Mouse (Mus musculus) limb, embryonic 14.5 days (tissue): ENCODE results near the gene Gpr84. TPM values are rescaled to one million over a fixed set of nuclear protein-coding genes. Genes with fewer than 3 reads are reported as not detected.

Source experiments
- ATAC-seq: fragments of 200-750 bp; cut with Nextera tagmentation; 2 replicates; pipeline ENCODE4 v1.8.0; 2017; ENCODE audit warnings: low read depth, moderate number of reproducible peaks, moderate TSS enrichment; ENCODE audit not compliant: low FRiP score
- DNase-seq: peaks from one replicate; pipeline ENCODE4 v3.0.0-alpha.2; 2015; ENCODE audit warnings: low spot score
- H3K27ac ChIP-seq: fragments of 300-500 bp; sonication (generic); replicated peaks from 2 replicates; pipeline ENCODE4 v1.5.1; 2014; ENCODE audit warnings: low read depth, mild to moderate bottlenecking, low read length, moderate library complexity, mixed read lengths
- H3K27me3 ChIP-seq: fragments of 300-500 bp; sonication (generic); 2 replicates; pipeline ENCODE4 v1.6.1; 2014; ENCODE audit warnings: low read length, mixed read lengths; ENCODE audit not compliant: control insufficient read depth, insufficient read depth
- H3K36me3 ChIP-seq: fragments of 300-500 bp; sonication (generic); 2 replicates; pipeline ENCODE4 v1.6.1; 2014; ENCODE audit warnings: mild to moderate bottlenecking, low read length, moderate library complexity, mixed read lengths; ENCODE audit not compliant: control insufficient read depth, insufficient read depth
- H3K4me1 ChIP-seq: fragments of 300-500 bp; sonication (generic); 2 replicates; pipeline ENCODE4 v1.6.1; 2014; ENCODE audit warnings: antibody characterized with exemption, low read length, mixed read lengths; ENCODE audit not compliant: control insufficient read depth, insufficient read depth
- H3K4me2 ChIP-seq: fragments of 300-500 bp; sonication (generic); replicated peaks from 2 replicates; pipeline ENCODE4 v1.6.1; 2014; ENCODE audit warnings: low read depth, mild to moderate bottlenecking, low read length, moderate library complexity; ENCODE audit not compliant: severe bottlenecking
- H3K4me3 ChIP-seq: fragments of 300-500 bp; sonication (generic); replicated peaks from 2 replicates; pipeline ENCODE4 v1.5.1; 2014; ENCODE audit warnings: low read length
- H3K9ac ChIP-seq: fragments of 300-500 bp; sonication (generic); 2 replicates; pipeline ENCODE4 v1.6.1; 2014; ENCODE audit warnings: mild to moderate bottlenecking, low read depth, low read length, moderate library complexity; ENCODE audit not compliant: severe bottlenecking
- H3K9me3 ChIP-seq: fragments of 300-500 bp; sonication (generic); 2 replicates; pipeline ENCODE4 v1.6.1; 2016; ENCODE audit warnings: low read length; ENCODE audit not compliant: control insufficient read depth
- POLR2A ChIP-seq: fragments of 200-500 bp; IDR thresholded peaks from 2 replicates; pipeline ENCODE4 v1.8.0; 2012; ENCODE audit warnings: inconsistent platforms, mild to moderate bottlenecking, moderate library complexity, borderline replicate concordance; ENCODE audit not compliant: insufficient read depth, insufficient read length; ENCODE audit errors: extremely low read depth
- WGBS: fragments of 180-500 bp; shearing (Covaris S2); extraction: QIAGEN DNeasy Blood & Tissue Kit; methylation state at CpG from one replicate; pipeline ENCODE4 v1.1.7; 2014; 5-methylcytosine and 5-hydroxymethylcytosine counted together
- polyA plus RNA-seq, 2 experiments: library from polyadenylated mRNA; depleted of rRNA in 1 of 2; stranded (reverse) in 1 of 2; unstranded in 1 of 2; fragments of >200 nt; fragmentation: Nextera tagmentation in 1 of 2; extraction: Ambion mirVana in 1 of 2; gene quantifications; 2 replicates each; pipeline versions ENCODE4 v1.2.1 to v1.2.3; 2012 to 2014

The Gpr84 gene
- polyA plus RNA-seq, 2 experiments: 0.34 to 0.51 TPM

DNA sequence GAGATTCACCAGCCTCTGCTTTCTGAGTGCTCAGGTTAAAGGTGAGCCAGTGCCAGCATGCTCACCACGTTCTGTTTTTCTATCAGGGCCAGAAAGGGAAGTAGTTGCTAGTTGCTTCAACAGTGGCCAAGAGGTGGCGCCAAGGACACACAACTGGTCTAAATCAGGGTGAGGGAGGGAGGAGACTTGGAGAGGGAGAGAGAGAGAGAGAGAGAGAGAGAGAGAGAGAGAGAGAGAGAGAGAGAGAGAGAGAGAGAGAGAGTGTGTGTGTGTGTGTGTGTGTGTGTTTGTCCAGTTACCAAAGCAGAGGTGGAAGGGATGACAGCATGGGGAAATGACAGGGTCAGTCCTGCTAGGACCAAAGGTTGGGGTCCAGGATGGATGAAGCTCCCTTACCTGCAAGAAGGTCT, 36.9 kb upstream of the Gpr84 start:
- peaks cover 87% of the 10 kb centered on the region for H3K36me3 ChIP-seq
- WGBS: 9% methylated on average over 2 of the region's 2 CpGs
- DNase-seq: peak; percentile 76
- H3K9ac ChIP-seq: no peak overlapping the region
- H3K27me3 ChIP-seq: no peaks in the 10 kb centered on the region
- no peak overlapping the region for H3K27ac ChIP-seq
- no peak for ATAC-seq
- H3K4me3 ChIP-seq: no peak overlapping the region
- no peak overlapping the region for H3K4me2 ChIP-seq
- H3K9me3 ChIP-seq: no peaks in the 10 kb centered on the region
- TF ChIP-seq POLR2A: no peak
- no peaks in the 10 kb centered on the region for H3K4me1 ChIP-seq

DNA sequence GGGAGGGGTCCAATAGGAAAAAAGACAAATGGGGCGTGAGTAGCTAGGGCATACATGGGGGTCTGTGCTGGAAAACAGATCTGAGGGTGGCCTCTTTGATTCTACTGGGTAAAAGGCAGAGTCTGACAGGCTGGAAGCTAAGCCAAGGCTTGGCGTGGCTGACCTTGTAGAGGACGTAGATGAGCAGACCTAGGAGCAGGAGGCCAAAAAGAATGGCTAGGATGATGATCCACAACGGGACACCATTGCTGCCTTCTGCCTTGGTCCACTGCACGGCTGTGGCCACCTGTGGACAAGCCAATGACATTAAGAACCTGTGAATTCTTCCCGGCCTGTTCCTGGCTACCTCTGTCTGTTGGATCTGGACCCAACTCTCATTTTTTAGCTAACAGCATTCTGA, 35.4 kb upstream of the Gpr84 start:
- no peak overlapping the region for H3K4me2 ChIP-seq
- H3K9ac ChIP-seq: no peak overlapping the region
- DNase-seq: no peak
- no peak overlapping the region for H3K27ac ChIP-seq
- no peaks in the 10 kb centered on the region for H3K4me1 ChIP-seq
- 90% methylated on average over 6 of the region's 6 CpGs for WGBS
- no peak for ATAC-seq
- peaks cover 4% of the 10 kb centered on the region for H3K27me3 ChIP-seq
- H3K36me3 ChIP-seq: peaks cover 72% of the 10 kb centered on the region
- no peak overlapping the region for H3K4me3 ChIP-seq
- no peak for TF ChIP-seq POLR2A
- no peaks in the 10 kb centered on the region for H3K9me3 ChIP-seq

DNA sequence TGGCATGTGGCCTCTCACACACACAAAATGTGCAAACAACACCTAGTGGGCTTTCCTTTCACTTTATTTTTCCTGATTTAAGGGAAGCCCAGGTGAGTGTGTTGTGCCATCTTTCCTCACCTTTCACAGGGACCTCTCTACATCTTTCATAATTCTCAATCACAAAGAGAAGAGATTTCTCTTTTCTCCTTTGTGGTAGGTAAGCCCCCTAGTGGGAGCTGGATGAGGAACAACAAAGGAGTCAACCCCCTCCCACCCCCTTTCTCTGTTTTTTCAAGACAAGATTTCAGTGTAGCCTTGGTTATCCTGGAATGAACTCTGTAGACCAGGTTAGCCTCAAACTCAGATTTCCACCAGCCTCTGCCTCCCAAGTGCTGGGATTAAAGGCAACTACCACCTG, 33.1 kb upstream of the Gpr84 start:
- H3K36me3 ChIP-seq: peaks cover 49% of the 10 kb centered on the region
- no peak overlapping the region for H3K27ac ChIP-seq
- H3K9me3 ChIP-seq: no peaks in the 10 kb centered on the region
- H3K4me2 ChIP-seq: no peak overlapping the region
- DNase-seq (no peak), ATAC-seq (no peak)
- no peak for TF ChIP-seq POLR2A
- no peak overlapping the region for H3K4me3 ChIP-seq
- H3K4me1 ChIP-seq: peaks cover 4% of the 10 kb centered on the region; the same call in 1 of the 2 replicates
- no peak overlapping the region for H3K9ac ChIP-seq
- H3K27me3 ChIP-seq: peaks cover 8% of the 10 kb centered on the region

DNA sequence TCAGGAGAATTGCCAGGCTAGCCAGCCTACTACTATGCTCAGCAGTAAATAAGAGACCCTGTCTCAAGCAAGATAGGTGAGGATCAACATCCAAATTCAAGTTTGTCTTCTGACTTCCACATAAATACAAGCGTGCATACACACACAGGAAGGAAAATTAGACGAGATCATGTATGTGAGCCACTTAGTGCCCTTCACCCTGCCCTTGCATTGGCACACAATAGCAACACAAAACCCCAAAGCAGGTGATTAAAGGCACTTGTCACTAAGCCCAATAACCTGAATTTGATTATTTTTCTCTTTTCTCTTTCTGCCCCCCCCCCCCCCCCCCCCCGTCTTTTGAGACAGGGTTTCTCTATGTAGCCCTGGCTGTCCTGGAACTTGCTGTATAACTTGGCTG, 32.6 kb upstream of the Gpr84 start:
- H3K27ac ChIP-seq: no peak overlapping the region
- no peak overlapping the region for H3K4me2 ChIP-seq
- WGBS: 80% methylated on average over 2 of the region's 3 CpGs
- no peak for TF ChIP-seq POLR2A
- H3K9me3 ChIP-seq: no peaks in the 10 kb centered on the region
- no peak overlapping the region for H3K4me3 ChIP-seq
- peaks cover 44% of the 10 kb centered on the region for H3K36me3 ChIP-seq
- H3K9ac ChIP-seq: no peak overlapping the region
- H3K4me1 ChIP-seq: peaks cover 4% of the 10 kb centered on the region; the same call in 1 of the 2 replicates
- H3K27me3 ChIP-seq: peaks cover 8% of the 10 kb centered on the region
- DNase-seq (no peak), ATAC-seq (no peak)

DNA sequence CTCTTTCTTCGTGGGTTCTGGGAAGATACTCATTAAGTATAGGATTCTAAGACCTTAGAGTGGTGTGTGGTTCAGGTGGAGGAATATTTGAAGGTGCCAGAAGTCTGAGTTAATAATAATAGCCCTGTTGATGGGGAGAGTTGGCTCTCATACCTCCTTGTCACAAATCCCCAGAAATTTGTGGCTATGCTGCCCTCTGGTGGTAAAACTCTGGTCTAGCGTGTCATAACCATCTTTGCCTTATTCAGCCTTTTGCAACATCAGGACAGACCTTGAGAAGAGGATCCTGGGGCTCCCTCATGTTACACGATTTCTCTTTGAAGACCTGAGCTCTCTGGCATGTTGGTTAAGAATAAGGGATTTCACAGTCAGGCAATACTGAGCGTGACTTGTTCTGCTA, 32.0 kb upstream of the Gpr84 start:
- H3K9ac ChIP-seq: no peak overlapping the region
- H3K27me3 ChIP-seq: peaks cover 8% of the 10 kb centered on the region
- no peak overlapping the region for H3K4me3 ChIP-seq
- no peak for TF ChIP-seq POLR2A
- peak; percentile 82 for DNase-seq
- H3K4me1 ChIP-seq: peaks cover 4% of the 10 kb centered on the region; the same call in 1 of the 2 replicates
- peak; percentile 50; the same call in 1 of the 2 replicates for ATAC-seq
- H3K9me3 ChIP-seq: no peaks in the 10 kb centered on the region
- H3K36me3 ChIP-seq: peaks cover 38% of the 10 kb centered on the region
- no peak overlapping the region for H3K4me2 ChIP-seq
- 9% methylated on average over 4 of the region's 4 CpGs for WGBS
- no peak overlapping the region for H3K27ac ChIP-seq

DNA sequence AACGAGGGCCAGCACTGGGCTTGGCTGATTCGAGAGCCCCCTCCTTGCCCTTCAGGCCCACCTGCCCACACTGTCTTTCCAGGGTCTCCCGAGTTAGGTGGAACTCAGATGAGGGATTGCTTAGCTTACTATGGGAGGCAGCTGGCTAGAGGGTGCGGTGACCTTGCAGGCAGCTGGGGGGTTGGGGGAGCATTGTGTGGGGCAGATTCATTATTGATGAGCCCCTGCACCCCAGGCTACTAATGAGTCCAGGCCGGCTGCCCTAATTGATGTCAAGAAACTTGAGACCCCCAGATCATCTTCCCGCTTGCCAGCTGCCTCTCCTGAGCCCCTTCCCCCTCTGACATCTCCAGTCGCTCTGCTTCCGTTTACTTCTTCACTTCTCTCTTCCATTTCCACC, 31.1 kb upstream of the Gpr84 start:
- Histone ChIP-seq H3K27ac (no peak overlapping the region), H3K9me3 (no peaks in the 10 kb centered on the region), H3K36me3 (peaks cover 31% of the 10 kb centered on the region), H3K4me3 (no peak overlapping the region), H3K4me2 (no peak overlapping the region), H3K27me3 (peaks cover 8% of the 10 kb centered on the region), H3K4me1 (peaks cover 4% of the 10 kb centered on the region; the same call in 1 of the 2 replicates), H3K9ac (no peak overlapping the region)
- TF ChIP-seq POLR2A: no peak
- WGBS: 31% methylated on average over 8 of the region's 8 CpGs
- ATAC-seq: no peak
- DNase-seq: no peak
